Mouse (Mus musculus) T-cell, adult 2 months (primary cell): ENCODE measurements around the gene Skor1.
A peak's percentile ranks its signal among the peaks of the same experiment; 100 is the strongest.

Source experiments
- DNase-seq: peaks from one replicate; pipeline ENCODE4 v3.0.0; 2022; ENCODE audit warnings: low spot score

The Skor1 gene

GRCm38 (mm10) chr9:63149372-63149766 lies 608 bp upstream of the Skor1 start:
- no peak for DNase-seq

GRCm38 (mm10) chr9:63147786-63148409 lies 863 bp downstream of the Skor1 start:
- DNase-seq, result no peak

GRCm38 (mm10) chr9:63147296-63147695 lies 1.5 kb downstream of the Skor1 start:
- DNase-seq, result no peak

- DNase-seq, result no peak
Observed at GRCm38 (mm10) chr9:63146856-63147274, 1.9 kb downstream of the Skor1 start.

GRCm38 (mm10) chr9:63146126-63146855 lies 2.5 kb downstream of the Skor1 start:
- DNase-seq, result no peak

GRCm38 (mm10) chr9:63145249-63146125 lies 3.3 kb downstream of the Skor1 start:
- no peak for DNase-seq

- no peak for DNase-seq
Observed at GRCm38 (mm10) chr9:63144502-63145248, 4.1 kb downstream of the Skor1 start.

GRCm38 (mm10) chr9:63143641-63144501 lies 4.9 kb downstream of the Skor1 start:
- no peak for DNase-seq

- DNase-seq, result no peak
Observed at GRCm38 (mm10) chr9:63143227-63143626, 5.5 kb downstream of the Skor1 start.

GRCm38 (mm10) chr9:63142335-63143036 lies 6.3 kb downstream of the Skor1 start:
- DNase-seq, result no peak

GRCm38 (mm10) chr9:63141641-63142334 lies 7.0 kb downstream of the Skor1 start:
- DNase-seq, result no peak

GRCm38 (mm10) chr9:63140211-63140610 lies 8.6 kb downstream of the Skor1 start:
- DNase-seq, result no peak

- DNase-seq, result no peak
Observed at GRCm38 (mm10) chr9:63139661-63140060, 9.1 kb downstream of the Skor1 start.

GRCm38 (mm10) chr9:63138481-63138967 lies 10.2 kb downstream of the Skor1 start:
- DNase-seq, result no peak

GRCm38 (mm10) chr9:63137615-63137915 lies 11.2 kb downstream of the Skor1 start:
- DNase-seq, result no peak

- no peak for DNase-seq
Observed at GRCm38 (mm10) chr9:63136756-63137614, 11.8 kb downstream of the Skor1 start.

GRCm38 (mm10) chr9:63136241-63136640 lies 12.5 kb downstream of the Skor1 start:
- no peak for DNase-seq

- DNase-seq, result peak; percentile 42
Observed at GRCm38 (mm10) chr9:63135801-63136200, 13.0 kb downstream of the Skor1 start.

- no peak for DNase-seq
Observed at GRCm38 (mm10) chr9:63135356-63135755, 13.4 kb downstream of the Skor1 start.
